Mouse (Mus musculus): ENCODE measurements at regions not wholly inside any gene's neighbourhood (a gene's known extent, or its start where the extent isn't known, plus 50 kb on each side); places are given as distances from the start of the nearest gene placed in this dataset.
A peak's percentile ranks its signal among the peaks of the same experiment; 100 is the strongest.

DNA sequence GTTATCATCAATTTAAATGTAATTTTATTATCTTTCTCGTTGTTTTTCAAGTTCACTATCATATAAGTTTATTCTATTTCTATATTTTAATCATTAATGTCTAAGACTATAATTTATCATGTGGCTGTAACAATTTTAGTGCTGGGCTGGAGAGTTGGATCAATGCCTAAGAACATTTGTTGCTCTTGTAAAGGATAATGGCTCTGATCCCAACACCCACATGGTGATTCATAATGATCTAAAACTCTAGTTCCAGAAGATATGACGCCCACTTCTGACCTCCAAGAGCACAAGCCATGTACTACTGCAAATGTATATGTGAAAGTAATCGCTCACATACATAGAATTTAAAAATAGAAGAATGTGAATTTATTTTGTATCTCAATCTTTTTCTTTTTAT is 6117.1 kb downstream of the 9330182O14Rik start:
- DNase-seq (ENCODE audit: low spot score in 2 of 2): peak in 1 of 2 experiments; percentile 14

DNA sequence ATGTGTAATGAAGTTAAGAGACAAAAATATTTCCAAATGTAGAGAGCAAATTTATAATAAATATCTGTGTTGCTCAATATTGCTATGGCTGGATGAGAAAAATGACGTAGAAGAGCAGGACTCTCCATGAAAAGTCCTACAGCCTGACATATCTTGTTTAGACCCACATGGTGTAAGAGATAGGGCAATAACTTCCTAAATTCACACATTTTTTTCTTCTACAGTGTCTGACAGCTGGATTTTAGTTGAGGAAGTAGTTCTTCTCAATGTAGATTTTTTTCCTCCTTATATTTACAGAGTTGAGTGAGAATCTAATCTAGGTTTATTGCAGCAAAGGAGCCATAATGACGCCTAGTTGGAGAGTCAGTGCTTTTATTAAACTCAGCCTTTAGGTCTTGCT is 6151.1 kb downstream of the 9330182O14Rik start:
- DNase-seq (ENCODE audit: low spot score in 2 of 2): no peak

DNA sequence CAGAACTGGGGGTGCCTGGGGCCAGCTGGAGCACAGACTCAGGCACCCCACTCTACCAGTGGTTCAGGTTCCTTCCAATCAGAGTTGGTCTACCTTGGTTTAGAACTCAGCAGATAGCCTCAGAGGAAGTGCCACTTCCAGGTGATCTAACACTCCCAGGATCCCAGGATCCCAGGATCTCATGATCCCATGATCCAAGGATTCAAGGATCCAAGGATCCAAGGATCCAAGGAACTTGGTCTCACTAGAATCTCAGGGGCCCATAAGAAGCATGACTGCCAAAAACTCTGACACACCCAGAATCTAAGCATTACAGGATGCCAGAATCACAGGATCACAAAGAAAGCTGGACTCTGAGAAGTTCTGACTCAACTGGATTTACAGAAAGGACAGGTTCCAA is 6169.1 kb downstream of the 9330182O14Rik start:
- no peak for DNase-seq (ENCODE audit: low spot score in 2 of 2)

All from layer of hippocampus, postnatal 14 days (tissue).